Mouse (Mus musculus): ENCODE measurements around the gene Arvcf. TPM values are rescaled to one million over a fixed set of nuclear protein-coding genes. Genes with fewer than 3 reads are reported as not detected.

The Arvcf gene
- total and polyA plus RNA-seq, 2 experiments from 2014 or later, result 54.5 to 219 TPM

DNA sequence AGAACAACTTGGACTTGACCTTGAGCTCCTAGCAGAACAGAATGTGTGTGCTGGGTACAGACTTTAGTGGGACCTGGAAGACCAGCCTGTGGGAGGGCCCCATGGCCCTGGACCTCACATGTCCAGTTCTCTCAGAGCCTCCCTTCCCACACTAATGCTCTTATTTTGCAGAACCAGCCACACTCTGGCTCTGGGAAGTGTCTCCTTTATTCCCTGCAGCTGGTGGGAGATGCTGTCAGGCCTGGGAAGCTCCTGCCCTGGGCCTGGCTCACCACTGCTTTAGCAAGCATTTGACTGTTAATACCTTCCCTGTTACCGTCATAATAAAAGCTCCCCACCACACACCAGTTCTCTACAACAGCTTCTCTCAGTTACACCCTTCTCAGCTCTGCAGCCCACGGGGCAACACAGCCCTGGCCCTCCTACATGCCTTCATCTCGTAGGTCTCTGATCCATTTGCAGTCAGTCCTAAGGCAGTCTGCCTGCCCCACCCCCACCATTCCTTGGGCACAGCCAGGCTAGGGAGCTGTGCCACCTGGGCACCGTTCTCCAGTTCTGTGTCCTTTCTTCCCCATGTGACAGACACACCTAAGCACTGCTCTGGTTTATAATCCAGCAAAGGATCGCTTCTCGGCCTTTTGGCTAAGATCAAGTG is 12.3 kb downstream of the Arvcf start:
- Histone ChIP-seq H3K27ac (ENCODE audit: low read depth, low read length) (no peak overlapping the region), H3K4me1 (ENCODE audit: insufficient read depth, low read length) (no peaks in the 10 kb centered on the region), H3K9ac (replicated peaks; ENCODE audit: low read length, poor library complexity, severe bottlenecking) (0 out of 2 replicates have a peak overlapping the region, but pooled peaks have one; percentile 24), H3K27me3 (ENCODE audit: insufficient read depth, low read length) (no peaks in the 10 kb centered on the region), H3K4me2 (ENCODE audit: low read depth, low read length, poor library complexity, severe bottlenecking) (no peak overlapping the region), H3K36me3 (ENCODE audit: insufficient read depth, low read length) (peaks cover 2% of the 10 kb centered on the region; the same call in 1 of the 2 replicates), H3K9me3 (ENCODE audit: low read length) (no peaks in the 10 kb centered on the region), H3K4me3 (ENCODE audit: low read depth, low read length) (no peak overlapping the region)
- TF ChIP-seq CTCF (IDR thresholded peaks at IDR 0.05), result no peak
- ATAC-seq (ENCODE audit: low FRiP score), result no peak
- DNase-seq (ENCODE audit: low spot score), result no peak
- 63% methylated on average over 6 of the region's 6 CpGs for WGBS

DNA sequence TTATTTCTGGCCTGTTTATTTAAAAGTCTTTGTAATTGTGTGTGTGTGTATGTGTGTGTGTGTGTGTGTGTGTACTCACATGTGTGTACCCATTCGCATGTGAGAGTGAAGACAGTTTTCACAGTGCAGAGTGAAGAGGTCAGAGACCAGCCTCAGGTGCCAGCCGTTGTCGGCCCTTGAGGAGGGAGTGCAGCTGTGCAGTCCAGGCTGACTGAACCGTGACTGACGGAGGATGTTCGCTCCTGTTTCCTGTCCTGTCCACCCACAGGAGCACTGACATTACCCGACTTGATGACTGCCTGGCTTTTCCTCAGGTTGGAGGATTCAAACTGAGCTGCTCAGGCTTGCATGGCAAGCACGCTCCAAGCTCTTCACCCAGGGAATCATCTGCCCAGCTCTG is 15.0 kb downstream of the Arvcf start:
- no peak for TF ChIP-seq CTCF (IDR thresholded peaks at IDR 0.05)

DNA sequence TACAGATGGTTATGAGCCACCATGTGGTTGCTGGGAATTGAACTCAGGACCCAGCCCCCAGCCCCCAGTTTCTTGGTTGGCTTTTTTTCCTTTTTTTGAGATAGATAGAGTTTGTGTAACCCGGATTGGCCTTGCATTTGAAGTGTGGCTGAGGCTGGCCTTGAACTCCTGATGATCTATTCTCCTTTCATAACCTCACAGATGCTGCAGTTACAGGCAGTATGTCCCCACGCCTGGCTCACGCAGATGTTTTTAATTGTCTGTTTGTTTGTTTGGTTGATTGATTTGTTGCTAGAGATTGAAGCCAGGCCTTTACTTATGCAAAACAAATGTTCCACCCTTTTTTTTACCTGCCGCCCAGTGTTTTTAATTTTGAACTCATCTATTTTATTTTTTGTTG is 18.9 kb downstream of the Arvcf start:
- no peak overlapping the region for H3K27ac ChIP-seq (ENCODE audit: low read depth, low read length)
- H3K4me1 ChIP-seq (ENCODE audit: insufficient read depth, low read length), result no peaks in the 10 kb centered on the region
- DNase-seq (ENCODE audit: low spot score) (no peak), ATAC-seq (ENCODE audit: low FRiP score) (no peak)
- no peak for TF ChIP-seq CTCF (IDR thresholded peaks at IDR 0.05)
- H3K9ac ChIP-seq (replicated peaks; ENCODE audit: low read length, poor library complexity, severe bottlenecking), result no peak overlapping the region
- H3K4me3 ChIP-seq (ENCODE audit: low read depth, low read length), result no peak overlapping the region
- H3K27me3 ChIP-seq (ENCODE audit: insufficient read depth, low read length), result no peaks in the 10 kb centered on the region
- H3K36me3 ChIP-seq (ENCODE audit: insufficient read depth, low read length), result peaks cover 2% of the 10 kb centered on the region; the same call in 1 of the 2 replicates
- no peaks in the 10 kb centered on the region for H3K9me3 ChIP-seq (ENCODE audit: low read length)
- 93% methylated on average over 4 of the region's 4 CpGs for WGBS
- H3K4me2 ChIP-seq (ENCODE audit: low read depth, low read length, poor library complexity, severe bottlenecking), result no peak overlapping the region

More for the DNA sequence above, 15.0 kb downstream of the Arvcf start:
- DNase-seq (ENCODE audit: low spot score) (no peak), ATAC-seq (ENCODE audit: low FRiP score) (no peak)
- Histone ChIP-seq H3K9me3 (ENCODE audit: low read length) (no peaks in the 10 kb centered on the region), H3K9ac (replicated peaks; ENCODE audit: low read length, poor library complexity, severe bottlenecking) (no peak overlapping the region), H3K4me2 (ENCODE audit: low read depth, low read length, poor library complexity, severe bottlenecking) (no peak overlapping the region), H3K27me3 (ENCODE audit: insufficient read depth, low read length) (no peaks in the 10 kb centered on the region), H3K27ac (ENCODE audit: low read depth, low read length) (no peak overlapping the region), H3K4me3 (ENCODE audit: low read depth, low read length) (no peak overlapping the region), H3K36me3 (ENCODE audit: insufficient read depth, low read length) (peaks cover 2% of the 10 kb centered on the region; the same call in 1 of the 2 replicates), H3K4me1 (ENCODE audit: insufficient read depth, low read length) (no peaks in the 10 kb centered on the region)
- WGBS, result 81% methylated on average over 8 of the region's 8 CpGs

GRCm38 (mm10) chr16:18370197-18370596 is 22.2 kb downstream of the Arvcf start:
- H3K9ac ChIP-seq (replicated peaks; ENCODE audit: low read length, poor library complexity, severe bottlenecking), result no peak overlapping the region
- no peaks in the 10 kb centered on the region for H3K36me3 ChIP-seq (ENCODE audit: insufficient read depth, low read length)
- no peak for DNase-seq (ENCODE audit: low spot score)
- WGBS, result 95% methylated on average over 3 of the region's 3 CpGs
- no peak overlapping the region for H3K27ac ChIP-seq (ENCODE audit: low read depth, low read length)
- H3K4me3 ChIP-seq (ENCODE audit: low read depth, low read length), result no peak overlapping the region
- H3K4me1 ChIP-seq (ENCODE audit: insufficient read depth, low read length), result no peaks in the 10 kb centered on the region
- no peaks in the 10 kb centered on the region for H3K9me3 ChIP-seq (ENCODE audit: low read length)
- ATAC-seq (ENCODE audit: low FRiP score), result no peak
- no peak for TF ChIP-seq CTCF (IDR thresholded peaks at IDR 0.05)
- H3K27me3 ChIP-seq (ENCODE audit: insufficient read depth, low read length), result no peaks in the 10 kb centered on the region
- H3K4me2 ChIP-seq (ENCODE audit: low read depth, low read length, poor library complexity, severe bottlenecking), result no peak overlapping the region

DNA sequence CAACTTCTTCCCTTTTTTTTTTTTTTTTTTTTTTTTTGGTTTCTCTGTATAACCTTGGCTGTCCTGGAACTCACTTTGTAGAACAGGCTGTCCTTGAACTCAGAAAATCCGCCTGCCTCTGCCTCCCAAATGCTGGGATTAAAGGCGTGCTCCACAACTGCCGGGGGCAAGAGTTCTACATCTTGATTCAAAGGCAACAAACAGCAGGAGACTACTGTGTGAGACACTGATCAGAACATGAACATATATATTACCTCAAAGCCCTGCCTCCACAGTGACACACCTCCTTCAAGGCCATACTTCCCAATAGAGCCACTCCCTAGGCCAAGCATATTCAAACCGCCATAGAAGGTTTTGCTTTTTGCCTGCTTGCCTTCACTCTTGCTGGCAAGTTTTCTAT is 25.6 kb downstream of the Arvcf start:
- Histone ChIP-seq H3K4me1 (ENCODE audit: insufficient read depth, low read length) (no peaks in the 10 kb centered on the region), H3K4me3 (ENCODE audit: low read depth, low read length) (no peak overlapping the region), H3K36me3 (ENCODE audit: insufficient read depth, low read length) (no peaks in the 10 kb centered on the region), H3K9me3 (ENCODE audit: low read length) (no peaks in the 10 kb centered on the region), H3K9ac (replicated peaks; ENCODE audit: low read length, poor library complexity, severe bottlenecking) (no peak overlapping the region), H3K4me2 (ENCODE audit: low read depth, low read length, poor library complexity, severe bottlenecking) (no peak overlapping the region), H3K27me3 (ENCODE audit: insufficient read depth, low read length) (no peaks in the 10 kb centered on the region), H3K27ac (ENCODE audit: low read depth, low read length) (no peak overlapping the region)
- WGBS, result 93% methylated on average over 4 of the region's 4 CpGs
- no peak for TF ChIP-seq CTCF (IDR thresholded peaks at IDR 0.05)
- DNase-seq (ENCODE audit: low spot score), result no peak
- ATAC-seq (ENCODE audit: low FRiP score), result no peak

DNA sequence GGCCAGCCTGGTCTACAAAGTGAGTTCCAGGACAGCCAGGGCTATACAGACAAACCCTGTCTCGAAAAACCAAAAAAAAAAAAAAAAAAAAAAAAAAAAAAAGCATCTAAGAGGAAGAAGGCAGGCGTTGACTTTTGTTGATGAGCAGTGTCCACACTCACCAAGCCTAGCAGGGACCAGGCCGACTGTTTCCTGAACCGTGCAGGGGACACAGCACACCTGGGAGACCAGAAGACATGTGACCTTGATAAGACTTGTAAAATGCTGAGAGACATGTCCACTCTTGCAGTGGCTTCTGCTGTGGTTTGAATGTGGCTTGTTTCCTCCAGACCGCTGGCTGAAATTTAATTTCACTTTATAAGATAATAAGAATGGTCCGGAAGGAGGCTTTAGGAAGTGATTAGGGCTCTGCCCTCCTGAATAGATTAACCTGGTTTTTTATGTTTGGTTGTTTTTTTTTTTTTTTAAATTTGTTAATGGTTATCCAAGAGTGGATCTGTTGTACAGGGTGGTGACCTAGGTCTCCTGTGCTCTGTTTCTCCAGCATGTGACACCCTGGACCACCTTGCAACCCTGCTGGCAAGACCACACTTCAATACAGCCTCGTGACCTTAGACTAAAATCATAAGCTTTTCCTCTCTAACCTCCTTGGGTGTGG is 28.4 kb downstream of the Arvcf start:
- H3K9ac ChIP-seq (replicated peaks; ENCODE audit: low read length, poor library complexity, severe bottlenecking), result no peak overlapping the region
- no peak for TF ChIP-seq CTCF (IDR thresholded peaks at IDR 0.05)
- no peaks in the 10 kb centered on the region for H3K36me3 ChIP-seq (ENCODE audit: insufficient read depth, low read length)
- no peak overlapping the region for H3K4me2 ChIP-seq (ENCODE audit: low read depth, low read length, poor library complexity, severe bottlenecking)
- ATAC-seq (ENCODE audit: low FRiP score) (no peak), DNase-seq (ENCODE audit: low spot score) (no peak)
- no peak overlapping the region for H3K4me3 ChIP-seq (ENCODE audit: low read depth, low read length)
- H3K27me3 ChIP-seq (ENCODE audit: insufficient read depth, low read length), result no peaks in the 10 kb centered on the region
- H3K9me3 ChIP-seq (ENCODE audit: low read length), result no peaks in the 10 kb centered on the region
- H3K4me1 ChIP-seq (ENCODE audit: insufficient read depth, low read length), result peaks cover 4% of the 10 kb centered on the region; the same call in 1 of the 2 replicates
- WGBS, result 83% methylated on average over 7 of the region's 7 CpGs
- H3K27ac ChIP-seq (ENCODE audit: low read depth, low read length), result no peak overlapping the region

Measured in midbrain, postnatal 0 days (tissue).